Mouse (Mus musculus) ES-E14 (cell line): ENCODE data around the gene Tbc1d10b. TPM values are rescaled to one million over a fixed set of nuclear protein-coding genes. Genes with fewer than 3 reads are reported as not detected.

Experiments used
- DNase-seq: peaks from one replicate; pipeline ENCODE4 v3.0.0-alpha.2; 2013; ENCODE audit warnings: low read depth, low spot score
- H3K27ac ChIP-seq: 2 replicates; pipeline ENCODE4 v1.5.1; 2012; ENCODE audit warnings: low read depth, mild to moderate bottlenecking, low read length, moderate library complexity, mixed read lengths; ENCODE audit not compliant: poor library complexity, insufficient read depth, severe bottlenecking
- H3K36me3 ChIP-seq: 2 replicates; pipeline ENCODE4 v1.6.1; 2012; ENCODE audit warnings: mild to moderate bottlenecking, low read length, moderate library complexity, mixed read lengths; ENCODE audit not compliant: control insufficient read depth, poor library complexity, insufficient read depth, severe bottlenecking
- H3K4me1 ChIP-seq, 2 experiments: fragments of 150-350 bp in 1 of 2; sonication (generic) in 1 of 2; 2 replicates each; pipeline ENCODE4 v1.6.1; 2012; ENCODE audit warnings: low read length in 2 of 2, mild to moderate bottlenecking in 1 of 2, mixed read lengths in 1 of 2; ENCODE audit not compliant: control insufficient read depth in 2 of 2, insufficient read depth in 2 of 2, poor library complexity in 1 of 2
- H3K4me3 ChIP-seq, 2 experiments: fragments of 150-350 bp in 1 of 2; sonication (generic) in 1 of 2; 2 replicates each; pipeline ENCODE4 v1.5.1; 2012; ENCODE audit warnings: low read length in 2 of 2, low read depth in 1 of 2, mild to moderate bottlenecking in 1 of 2, mixed read lengths in 1 of 2; ENCODE audit not compliant: insufficient read depth in 1 of 2, poor library complexity in 1 of 2, severe bottlenecking in 1 of 2
- H3K9ac ChIP-seq: 2 replicates; pipeline ENCODE4 v1.6.1; 2012; ENCODE audit warnings: low read depth, mild to moderate bottlenecking, low read length, mixed read lengths; ENCODE audit not compliant: poor library complexity, insufficient read depth, severe bottlenecking
- H3K9me3 ChIP-seq: fragments of 150-350 bp; sonication (generic); 2 replicates; pipeline ENCODE4 v1.6.1; 2012; ENCODE audit warnings: low read depth, mild to moderate bottlenecking, low read length; ENCODE audit not compliant: control insufficient read depth, insufficient read depth
- CHD2 ChIP-seq: IDR thresholded peaks from 2 replicates; pipeline ENCODE4 v1.6.1; 2014; ENCODE audit warnings: mild to moderate bottlenecking, low read depth, low read length, inconsistent platforms
- HCFC1 ChIP-seq: IDR thresholded peaks from 2 replicates; pipeline ENCODE4 v1.6.1; 2012; ENCODE audit warnings: low read length, inconsistent platforms, borderline replicate concordance; ENCODE audit not compliant: insufficient read depth
- MAFK ChIP-seq: IDR thresholded peaks from 2 replicates; pipeline ENCODE4 v1.6.1; 2014; ENCODE audit warnings: mild to moderate bottlenecking, low read depth, low read length, inconsistent platforms; ENCODE audit not compliant: insufficient read depth
- ZC3H11A ChIP-seq: IDR thresholded peaks from 2 replicates; pipeline ENCODE4 v1.6.1; 2012; ENCODE audit warnings: low read depth, mild to moderate bottlenecking, inconsistent platforms, low read length, borderline replicate concordance
- ZNF384 ChIP-seq: IDR thresholded peaks from 2 replicates; pipeline ENCODE4 v1.6.1; 2012; ENCODE audit warnings: low read depth, low read length, inconsistent platforms
- in situ Hi-C, 2 experiments: fragments of 600-800 bp; cut with MboI; formaldehyde crosslinking; loops; one replicate each; pipeline ENCODE4 v1.15.1; 2025; ENCODE audit warnings: low sequenced_read_pairs in 2 of 2, inconsistent platforms in 1 of 2; ENCODE audit not compliant: unreplicated experiment in 2 of 2
- total RNA-seq: library from RNA; depleted of rRNA; stranded (reverse); fragments of 300-350 nt; gene quantifications from 2 replicates; pipeline ENCODE4 v1.2.3, GENCODE M21; 2012

Gene Tbc1d10b
- total RNA-seq, 1 experiment: 63.3 TPM

DNA sequence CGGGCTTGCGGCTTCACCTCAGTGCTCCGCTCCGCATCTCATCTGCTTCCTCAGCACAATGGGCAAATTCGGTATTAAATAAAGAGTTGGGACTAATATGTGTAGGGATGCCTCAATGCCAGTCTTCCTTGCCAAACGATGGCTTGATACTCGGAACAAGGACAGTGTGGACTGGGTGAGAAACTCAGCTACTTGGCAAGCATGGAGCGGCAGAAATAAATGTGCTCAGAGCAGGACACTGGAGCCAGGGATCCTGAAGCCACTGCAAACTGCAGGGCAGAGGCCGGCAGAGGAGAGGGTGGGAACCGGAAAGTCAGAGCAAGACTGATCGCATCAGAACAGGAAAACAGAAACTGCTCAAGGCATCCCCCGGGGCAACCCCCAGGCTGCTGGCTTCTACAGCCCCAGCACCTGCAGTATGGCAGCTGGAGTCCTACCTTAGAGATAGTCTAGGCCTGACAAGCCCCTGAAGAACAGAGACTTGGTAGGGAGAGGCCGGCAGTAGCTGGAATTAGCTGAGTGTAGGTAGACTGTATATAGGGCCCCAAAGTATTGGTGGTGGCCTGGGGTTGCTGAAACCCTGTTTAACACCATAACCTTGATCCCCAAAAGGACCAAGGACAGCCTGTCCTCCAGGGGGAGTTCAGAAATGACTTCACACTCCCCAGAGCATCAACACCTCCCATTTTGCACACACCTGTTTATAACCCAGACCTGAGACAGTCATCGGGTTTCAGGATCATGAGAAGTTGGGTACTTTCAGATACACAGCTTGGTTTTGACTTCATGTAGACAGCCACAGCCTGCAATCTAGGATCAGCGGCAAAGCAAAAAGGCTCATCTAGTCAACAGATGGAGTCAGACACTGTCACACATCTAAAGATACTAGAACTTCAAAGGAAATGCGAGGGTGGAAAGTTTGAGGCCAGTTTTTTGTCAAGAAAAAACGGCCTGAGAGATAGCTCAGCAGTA is 19.7 kb downstream of the Tbc1d10b start:
- H3K9me3 ChIP-seq: no peaks in the 10 kb centered on the region
- no peak overlapping the region for H3K4me3 ChIP-seq
- in situ Hi-C loops: no loop called here
- peaks cover 2 to 7% of the 10 kb centered on the region in 2 experiments; a peak in 3 of 4 replicates for H3K4me1 ChIP-seq
- no peak for DNase-seq
- peak overlapping the region; percentile 1; the same call in 1 of the 2 replicates for H3K27ac ChIP-seq
- TF ChIP-seq ZNF384 (no peak), HCFC1 (no peak), ZC3H11A (no peak)
- peak overlapping the region; percentile 41; the same call in 1 of the 2 replicates for H3K9ac ChIP-seq
- H3K36me3 ChIP-seq: peaks cover 19% of the 10 kb centered on the region

DNA sequence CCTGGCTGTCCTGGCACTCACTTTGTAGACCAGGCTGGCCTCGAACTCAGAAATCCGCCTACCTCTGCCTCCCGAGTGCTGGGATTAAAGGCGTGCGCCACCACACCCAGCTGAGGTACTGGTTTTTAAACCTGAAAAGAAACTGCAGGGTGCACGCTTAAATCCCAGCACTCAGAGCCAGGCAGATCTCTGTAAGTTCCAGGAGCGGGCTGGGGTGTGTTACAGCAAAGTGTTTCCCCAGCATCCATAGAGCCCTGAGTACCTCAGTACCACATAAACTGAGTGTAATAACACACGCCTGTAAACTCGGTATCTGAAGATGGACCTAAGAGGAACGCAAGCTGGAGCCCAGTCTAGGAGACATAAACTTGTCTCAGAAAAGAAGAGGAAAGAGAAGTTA is 20.9 kb downstream of the Tbc1d10b start:
- Histone ChIP-seq H3K27ac (no peak overlapping the region; the same call in 1 of the 2 replicates), H3K4me3 (no peak overlapping the region), H3K9me3 (no peaks in the 10 kb centered on the region), H3K4me1 (peaks cover 2 to 7% of the 10 kb centered on the region in 2 experiments; a peak in 3 of 4 replicates), H3K9ac (no peak overlapping the region), H3K36me3 (peaks cover 7% of the 10 kb centered on the region)
- in situ Hi-C loops: no loop called here
- DNase-seq: no peak
- 0 out of 2 replicates have a peak, but pooled peaks have one; percentile 6 for TF ChIP-seq ZNF384
- no peak for TF ChIP-seq MAFK

DNA sequence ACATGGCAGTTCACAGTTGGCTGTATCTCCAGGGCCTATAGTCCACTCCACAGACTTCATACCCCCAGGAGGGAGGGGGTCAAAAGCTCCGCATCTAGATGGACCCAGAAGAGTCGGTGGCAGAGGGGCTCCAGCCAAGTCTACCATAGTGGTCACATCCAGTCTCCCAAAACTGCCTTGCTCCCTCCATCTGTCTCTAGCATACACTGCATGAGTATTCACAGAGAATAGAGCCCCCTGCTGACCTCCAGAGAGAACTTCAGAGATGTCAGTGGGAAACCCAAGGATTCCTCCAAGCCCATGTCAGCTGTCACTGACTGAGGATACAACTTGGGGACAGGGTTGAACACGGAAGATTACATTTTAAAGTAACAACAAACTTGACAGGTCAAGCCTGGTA is 22.7 kb downstream of the Tbc1d10b start:
- no peak overlapping the region for H3K4me3 ChIP-seq
- no peak overlapping the region for H3K27ac ChIP-seq
- H3K9me3 ChIP-seq: no peaks in the 10 kb centered on the region
- H3K36me3 ChIP-seq: no peaks in the 10 kb centered on the region
- H3K9ac ChIP-seq: no peak overlapping the region
- in situ Hi-C loops: no loop called here
- TF ChIP-seq MAFK (no peak), ZC3H11A (no peak), ZNF384 (no peak), HCFC1 (no peak), CHD2 (no peak)
- peak; percentile 60 for DNase-seq
- peaks cover 2 to 7% of the 10 kb centered on the region in 2 experiments; a peak in 2 of 4 replicates for H3K4me1 ChIP-seq

DNA sequence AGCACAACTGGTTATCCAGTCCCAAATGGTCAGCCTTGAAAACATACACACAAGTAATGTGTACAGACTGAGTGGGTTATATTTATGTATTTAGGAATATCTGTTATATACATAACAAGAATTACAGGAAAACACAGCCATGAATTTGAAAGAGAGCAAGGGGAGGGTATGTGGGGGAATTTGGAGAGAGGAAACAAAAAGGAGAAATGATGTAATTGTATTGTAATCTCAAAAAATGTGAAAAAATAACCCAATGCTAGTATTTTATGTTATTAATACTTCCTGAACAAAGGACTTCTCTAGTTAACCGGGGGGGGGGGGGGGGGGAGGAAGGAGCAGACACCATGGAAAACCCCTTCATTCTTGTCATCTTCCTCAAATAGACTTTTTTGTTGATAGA is 23.5 kb downstream of the Tbc1d10b start:
- Histone ChIP-seq H3K9ac (no peak overlapping the region), H3K36me3 (no peaks in the 10 kb centered on the region), H3K9me3 (no peaks in the 10 kb centered on the region), H3K4me1 (peaks cover 2 to 7% of the 10 kb centered on the region in 2 experiments; a peak in 2 of 4 replicates), H3K4me3 (no peak overlapping the region), H3K27ac (no peak overlapping the region)
- TF ChIP-seq HCFC1: no peak
- no peak for TF ChIP-seq CHD2
- TF ChIP-seq MAFK: no peak
- no peak for TF ChIP-seq ZC3H11A
- TF ChIP-seq ZNF384: no peak
- in situ Hi-C loops: no loop called here
- no peak for DNase-seq
